Mouse (Mus musculus) layer of hippocampus, postnatal 14 days (tissue): ENCODE data around the gene Adcy3. TPM values are rescaled to one million over a fixed set of nuclear protein-coding genes. Genes with fewer than 3 reads are reported as not detected.

Experiments used
- DNase-seq, 2 experiments: peaks; one replicate each; pipeline ENCODE4 v3.0.0; 2021 to 2022; ENCODE audit warnings: low spot score in 2 of 2, mixed read lengths in 1 of 2
- long read RNA-seq, 2 experiments: library from polyadenylated mRNA; stranded (forward); transcript quantifications; one replicate each; pipeline ENCODE4 v2.0.0; 2021
- total RNA-seq, 2 experiments: library from RNA; stranded (reverse); gene quantifications; 2 replicates each; pipeline ENCODE4 v1.2.3; 2021

The Adcy3 gene
- 10 to 100 TPM; 44.8 to 49.4 TPM for total RNA-seq
- long read RNA-seq, experiment 1, full-length matches to known transcripts: 7 of 37 reads
- long read RNA-seq, experiment 1, partial matches to known transcripts: 12 of 37 reads
- long read RNA-seq, experiment 1, other reads (novel, unspliced or antisense): 18 of 37 reads
- long read RNA-seq, experiment 2, full-length matches to known transcripts: 4 of 42 reads
- long read RNA-seq, experiment 2, partial matches to known transcripts: 12 of 42 reads
- long read RNA-seq, experiment 2, other reads (novel, unspliced or antisense): 26 of 42 reads

DNA sequence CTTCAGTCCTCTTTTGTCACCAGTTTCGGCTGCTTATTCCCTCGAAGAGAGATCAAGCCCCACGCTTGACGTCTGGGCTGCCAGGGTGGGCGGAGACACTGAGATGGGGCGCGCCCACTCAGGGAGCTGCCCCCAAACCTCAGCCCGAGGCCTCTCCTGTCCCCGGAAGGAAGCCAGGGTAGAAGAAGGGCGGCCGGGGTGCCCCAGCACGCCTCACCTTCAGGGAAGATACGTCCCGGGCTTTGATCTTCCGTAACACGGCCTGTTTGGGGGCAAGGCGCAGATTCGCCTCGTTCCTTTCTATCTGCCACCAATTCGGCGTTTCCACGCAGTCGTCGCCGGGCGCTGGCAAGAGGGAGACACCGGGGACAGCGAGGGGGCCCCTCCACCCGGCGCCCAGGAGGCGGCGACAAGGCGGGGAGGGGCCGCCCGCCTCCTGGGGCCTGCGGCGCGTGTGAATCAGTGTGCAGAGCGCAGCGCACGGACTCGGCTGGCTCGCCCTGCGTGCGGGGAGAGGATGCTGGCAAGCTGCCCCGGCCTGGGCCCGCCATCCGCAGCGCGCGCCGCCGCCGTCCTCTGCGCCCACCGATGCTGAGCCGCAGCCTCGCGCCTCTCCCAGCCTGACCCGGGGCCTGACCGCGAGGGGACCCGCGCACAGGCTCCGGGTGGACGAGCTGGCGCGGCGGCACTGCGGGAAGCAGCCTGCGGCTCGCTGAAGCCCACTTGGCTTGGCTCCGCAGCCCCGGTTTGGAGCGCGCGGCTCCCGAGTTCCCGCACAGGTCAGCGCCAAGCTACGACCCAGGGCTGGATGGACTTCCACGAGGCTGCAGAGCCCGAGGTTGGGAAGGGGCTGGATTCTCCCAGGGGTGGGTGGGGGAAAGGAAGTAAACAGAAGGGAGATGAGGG is at the start of gene Adcy3:
Gene Adcy3 (plus strand): TSS at position 163 of the 906 bp plus-strand sequence.
- peak; percentile 67 to 71 for DNase-seq

DNA sequence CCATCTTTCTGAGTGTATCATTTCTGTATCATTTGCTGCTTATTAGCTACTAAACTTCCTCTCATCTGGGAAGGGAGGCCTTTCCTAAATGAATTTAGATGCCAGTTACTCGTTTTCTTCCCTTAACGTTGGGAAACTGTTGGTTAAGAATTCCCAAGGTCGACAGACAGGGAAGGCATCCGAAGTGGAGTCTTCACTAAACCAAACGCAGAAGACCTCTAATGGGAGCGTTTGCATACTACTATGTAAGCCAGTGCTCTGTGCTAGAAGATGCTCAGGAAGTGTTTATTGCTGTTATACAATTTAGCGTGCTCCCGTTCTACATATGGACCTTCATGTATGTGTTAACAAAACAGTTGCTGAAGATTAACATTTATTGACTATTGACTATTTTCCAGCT is 49.5 kb upstream of the Adcy3 start:
- no peak for DNase-seq

- DNase-seq: peak; percentile 61 to 76
Measured at GRCm38 (mm10) chr12:4107383-4107782, 25.5 kb upstream of the Adcy3 start.

- DNase-seq: no peak
Measured at GRCm38 (mm10) chr12:4116132-4116531, 16.8 kb upstream of the Adcy3 start.

- DNase-seq: no peak
Measured at GRCm38 (mm10) chr12:4117136-4117535, 15.8 kb upstream of the Adcy3 start.

DNA sequence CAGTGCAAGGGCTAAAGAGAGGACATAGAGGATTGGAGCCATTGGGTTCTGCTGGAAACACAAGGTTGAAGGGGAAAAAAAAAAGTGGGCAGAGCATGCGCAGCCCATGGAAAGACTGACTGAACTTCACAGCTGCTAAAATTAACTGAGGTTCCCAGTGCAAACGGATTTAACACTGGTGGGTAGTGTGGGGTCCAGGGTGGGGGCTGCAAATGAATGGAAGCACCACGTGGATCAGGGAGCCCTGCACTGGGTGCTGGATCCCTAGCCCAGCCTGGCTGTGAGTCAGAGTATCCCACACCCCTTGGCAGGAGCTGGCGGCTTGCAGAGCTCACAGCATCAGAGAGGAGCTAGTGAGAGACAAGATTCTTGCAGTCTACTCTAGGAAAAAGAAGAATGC is 15.3 kb upstream of the Adcy3 start:
- DNase-seq: peak in 1 of 2 experiments; percentile 11

GRCm38 (mm10) chr12:4127346-4127745 is 5.6 kb upstream of the Adcy3 start:
- no peak for DNase-seq

- peak in 1 of 2 experiments; percentile 22 for DNase-seq
Measured at GRCm38 (mm10) chr12:4133847-4134212, 927 bp downstream of the Adcy3 start.

DNA sequence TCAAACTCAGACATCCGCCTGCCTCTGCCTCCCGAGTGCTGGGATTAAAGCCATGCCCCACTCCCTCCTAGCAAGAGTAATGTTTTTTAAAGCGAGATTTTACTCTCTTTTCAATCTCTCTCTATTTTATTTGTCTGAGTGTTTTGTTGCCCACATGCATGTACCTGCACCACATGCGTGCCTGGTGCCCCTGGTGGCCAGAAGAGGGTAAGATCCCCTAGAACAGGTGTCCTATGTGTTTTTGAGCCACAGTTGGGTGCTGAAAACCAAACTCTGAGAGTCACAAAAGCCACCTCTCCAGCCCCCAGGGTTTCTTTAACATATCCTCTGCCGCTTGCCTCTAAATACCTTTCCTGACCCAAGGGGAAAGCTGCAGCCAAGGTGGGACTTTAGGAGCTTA is 10.3 kb downstream of the Adcy3 start:
- DNase-seq: no peak

GRCm38 (mm10) chr12:4150936-4151335 is 18.0 kb downstream of the Adcy3 start:
- no peak for DNase-seq

DNA sequence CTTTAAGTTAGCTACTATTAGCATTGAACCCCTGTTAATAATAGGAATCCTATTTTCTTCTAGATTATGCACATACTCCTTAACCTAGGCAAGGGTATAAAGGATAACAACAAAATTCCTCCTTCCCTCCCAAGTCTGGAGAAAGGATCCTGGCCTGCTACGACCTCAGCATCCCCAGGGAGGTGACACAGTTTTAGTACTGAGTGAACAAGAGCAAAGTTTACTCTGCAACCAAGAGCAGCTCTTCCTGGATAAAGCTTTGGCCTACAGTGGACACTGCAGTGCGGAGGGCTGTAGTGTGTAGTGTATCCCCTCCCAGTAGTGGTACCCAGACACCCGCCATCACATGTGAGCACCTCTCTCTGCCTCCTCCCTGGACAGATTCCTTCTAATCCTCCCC is 19.1 kb downstream of the Adcy3 start:
- no peak for DNase-seq

DNA sequence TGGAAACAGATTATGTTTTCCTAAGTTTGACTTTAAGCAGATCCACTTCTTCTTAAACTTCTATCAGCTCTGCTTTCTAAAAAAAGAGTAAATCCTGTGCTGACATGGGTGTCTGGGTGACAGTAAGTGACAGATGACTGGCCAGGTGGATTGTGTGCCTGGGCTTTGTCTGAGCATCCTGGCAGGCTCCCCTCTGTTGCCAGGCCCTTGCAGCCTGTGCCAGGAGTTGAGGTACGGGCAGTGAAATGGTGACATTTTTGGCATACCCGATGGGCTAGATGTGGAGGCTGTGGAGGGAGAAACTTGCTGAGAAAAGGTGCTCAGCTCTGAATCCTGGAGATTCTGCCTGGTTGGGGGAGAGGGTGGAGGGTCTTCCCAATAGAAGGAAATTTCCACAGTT is 24.6 kb downstream of the Adcy3 start:
- no peak for DNase-seq

- DNase-seq: no peak
Measured at GRCm38 (mm10) chr12:4158179-4158578, 25.3 kb downstream of the Adcy3 start.

- no peak for DNase-seq
Measured at GRCm38 (mm10) chr12:4158868-4159632, 26.1 kb downstream of the Adcy3 start.

GRCm38 (mm10) chr12:4160322-4160721 is 27.4 kb downstream of the Adcy3 start:
- no peak for DNase-seq

DNA sequence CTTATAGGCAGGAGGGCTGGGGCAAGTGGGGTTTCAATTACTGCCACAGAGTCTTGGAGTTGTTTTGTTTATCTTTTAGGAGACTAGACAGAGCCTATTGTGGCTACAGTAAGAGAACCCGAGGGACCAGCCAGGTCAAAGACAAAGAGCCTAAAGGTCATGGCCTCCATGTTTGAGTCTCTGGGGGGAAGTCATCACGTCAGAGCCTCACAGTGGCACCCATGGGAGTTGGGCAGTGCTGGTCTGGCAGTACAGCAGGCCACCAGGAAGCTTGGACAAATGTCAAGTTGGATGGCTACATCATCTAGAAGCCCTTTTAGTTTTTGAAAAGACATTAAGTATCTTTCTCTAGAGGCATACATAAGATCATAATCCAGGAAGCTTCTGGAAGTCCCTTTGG is 30.0 kb downstream of the Adcy3 start:
- no peak for DNase-seq

- DNase-seq: no peak
Measured at GRCm38 (mm10) chr12:4166970-4167369, 34.1 kb downstream of the Adcy3 start.

- DNase-seq: no peak
Measured at GRCm38 (mm10) chr12:4169058-4169457, 36.2 kb downstream of the Adcy3 start.

DNA sequence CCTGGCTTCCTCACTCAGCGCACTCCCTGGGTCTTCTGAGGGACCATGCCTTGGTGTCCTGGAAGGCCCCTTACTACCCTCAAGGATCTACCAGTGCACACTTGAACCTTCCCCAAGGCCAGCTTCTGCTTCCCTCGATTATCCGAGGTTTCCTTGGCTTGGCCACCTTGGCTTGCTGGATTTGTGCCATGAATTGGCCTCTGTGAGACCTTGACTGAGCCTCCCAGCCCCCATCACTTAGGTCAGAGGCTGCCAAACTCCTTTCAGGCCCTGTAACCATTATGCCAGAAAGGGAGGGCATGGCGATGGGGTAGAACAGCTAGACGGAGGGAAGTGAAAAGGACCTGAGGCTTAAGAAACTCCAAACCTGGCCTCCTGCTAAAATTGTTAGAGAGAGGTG is 36.7 kb downstream of the Adcy3 start:
- peak in 1 of 2 experiments; percentile 28 for DNase-seq

DNA sequence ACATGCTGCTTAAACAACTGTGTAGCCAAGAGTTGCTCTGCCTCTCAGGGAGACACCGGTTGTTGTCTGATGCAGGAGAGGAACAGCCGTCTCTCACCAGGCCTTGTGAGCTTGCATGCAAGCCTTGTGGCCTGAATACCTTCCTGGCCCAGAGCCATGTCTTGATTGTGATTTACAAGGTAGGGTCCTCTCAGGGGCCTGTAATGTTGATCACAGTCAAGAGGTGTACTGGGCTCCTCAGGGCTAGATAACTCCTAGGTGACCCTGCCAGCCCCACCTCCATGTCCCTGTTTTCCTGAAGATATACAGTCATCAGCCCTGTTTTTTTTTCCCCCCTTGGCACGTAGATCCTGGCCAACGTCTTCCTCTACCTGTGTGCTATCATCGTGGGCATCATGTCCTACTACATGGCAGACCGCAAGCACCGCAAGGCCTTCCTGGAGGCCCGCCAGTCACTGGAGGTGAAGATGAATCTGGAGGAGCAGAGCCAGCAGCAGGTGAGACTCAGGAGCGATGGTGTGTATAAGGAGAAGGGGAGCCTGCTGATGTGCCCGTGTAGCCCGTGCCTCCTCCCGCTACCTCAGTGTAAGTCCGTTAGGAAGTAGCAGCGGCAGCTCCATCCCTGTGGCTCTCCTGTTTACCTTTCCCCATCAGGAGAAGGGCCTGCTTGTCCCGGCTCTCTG is 40.3 kb downstream of the Adcy3 start:
- DNase-seq: no peak

DNA sequence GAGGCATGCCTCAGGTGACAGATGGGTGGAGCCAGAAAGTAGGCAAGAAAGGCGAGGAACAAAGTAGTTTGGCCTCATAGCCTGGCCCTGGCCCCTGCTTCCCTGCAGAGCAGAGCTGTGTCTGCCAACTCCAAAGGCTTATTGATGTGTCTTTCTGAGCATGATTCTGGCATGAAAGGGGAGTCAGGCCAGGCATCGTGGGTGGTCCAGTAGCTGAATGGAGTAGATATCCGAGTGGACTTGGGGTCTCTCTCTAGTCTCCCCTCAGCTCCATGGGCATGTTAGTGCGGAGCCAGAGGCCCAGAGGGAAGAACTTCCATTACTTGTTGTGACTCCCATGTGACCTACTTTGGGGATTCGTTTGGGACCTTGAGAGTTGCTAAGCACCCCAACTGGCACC is 45.9 kb downstream of the Adcy3 start:
- no peak for DNase-seq
